Mouse (Mus musculus): Measurements from ENCODE around the gene Rap1a.

Gene Rap1a

DNA sequence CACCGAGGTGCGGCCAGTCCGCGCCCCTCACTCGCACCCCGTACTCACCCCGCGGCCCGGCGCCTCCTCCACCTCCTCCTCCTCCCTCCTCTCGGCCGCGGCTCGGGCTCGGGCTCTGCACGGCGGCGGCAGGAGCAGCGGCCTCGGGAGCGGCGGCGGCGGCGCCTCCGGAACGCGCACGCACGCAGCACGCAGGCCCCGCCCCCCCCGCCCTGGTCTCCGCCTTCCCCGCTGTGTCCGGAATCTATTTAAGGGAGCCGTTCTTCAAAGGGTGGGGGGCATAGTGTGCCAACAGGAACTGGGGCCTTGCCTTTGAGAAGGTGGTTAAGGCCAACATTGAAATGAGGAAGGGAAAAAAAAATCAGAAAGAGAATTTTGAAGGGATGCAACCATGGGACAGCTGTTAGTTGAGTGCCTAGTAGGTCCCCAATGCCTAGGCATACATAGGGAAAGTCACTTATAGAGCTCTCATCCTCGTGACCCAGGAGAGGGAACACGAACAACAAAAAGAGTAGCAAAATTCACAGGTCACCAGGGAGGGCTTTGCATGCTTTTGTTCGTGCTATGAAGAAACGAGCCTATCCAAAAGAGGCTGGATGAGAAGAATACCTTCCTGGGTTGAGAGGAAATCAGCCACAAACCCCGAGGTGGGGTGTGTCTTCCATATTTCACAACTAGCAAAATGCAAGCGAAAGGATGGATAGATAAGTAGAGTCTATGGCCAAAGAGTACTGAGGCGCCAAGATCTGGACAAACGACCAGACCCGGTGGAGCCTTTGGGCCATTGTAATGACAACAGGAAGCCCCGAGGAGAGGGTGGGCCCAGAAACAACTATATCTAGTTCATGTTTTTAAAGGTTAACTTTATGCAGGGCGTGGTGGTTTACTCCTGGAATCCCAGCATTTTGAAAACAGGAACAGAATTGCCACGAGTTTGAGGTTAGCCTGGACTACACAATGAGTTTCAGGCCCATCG is at the start of gene Rap1a:
Gene Rap1a, minus strand, starts transcription at position 146 of the 976 bp plus-strand sequence.
- DNase-seq (ENCODE audit: low read depth, low spot score), result peak; percentile 46

DNA sequence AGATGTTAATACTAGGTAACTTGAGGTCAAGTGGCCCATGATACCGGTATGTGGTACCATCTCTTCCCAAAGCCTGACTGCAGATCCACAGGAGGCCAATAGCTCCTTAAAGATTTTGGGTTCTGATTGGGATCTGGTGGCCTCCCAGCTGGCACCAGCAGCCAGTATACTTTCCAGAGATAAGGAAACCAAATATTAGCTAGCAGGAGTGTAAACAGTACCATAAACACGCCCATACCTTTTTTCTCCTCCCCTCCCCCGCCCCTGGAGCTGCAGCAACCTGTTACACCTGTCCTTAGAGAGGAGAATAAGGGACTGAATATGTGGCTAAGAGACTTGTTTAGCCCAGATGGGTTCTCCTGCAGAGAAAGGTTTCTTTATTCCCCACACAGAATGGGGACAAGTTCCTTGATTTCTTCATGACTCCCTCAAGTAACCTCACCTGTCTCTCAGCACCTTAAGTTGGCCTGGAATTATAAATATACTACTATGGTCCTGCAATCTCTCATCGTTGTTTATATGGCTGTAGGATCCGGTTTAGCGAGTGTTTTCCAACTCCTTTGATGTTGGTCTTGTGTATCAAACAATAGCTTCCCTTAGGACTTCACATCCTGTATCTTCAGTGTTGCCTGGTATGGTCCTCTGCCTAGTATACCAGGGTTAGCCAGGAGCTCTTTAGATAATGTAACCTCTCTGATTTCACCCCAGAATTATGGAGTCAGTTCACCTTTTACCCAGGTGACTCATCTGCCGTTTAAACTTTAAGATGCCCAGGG is 45.3 kb upstream of the Rap1a start:
- DNase-seq (ENCODE audit: low read depth, low spot score), result no peak

DNA sequence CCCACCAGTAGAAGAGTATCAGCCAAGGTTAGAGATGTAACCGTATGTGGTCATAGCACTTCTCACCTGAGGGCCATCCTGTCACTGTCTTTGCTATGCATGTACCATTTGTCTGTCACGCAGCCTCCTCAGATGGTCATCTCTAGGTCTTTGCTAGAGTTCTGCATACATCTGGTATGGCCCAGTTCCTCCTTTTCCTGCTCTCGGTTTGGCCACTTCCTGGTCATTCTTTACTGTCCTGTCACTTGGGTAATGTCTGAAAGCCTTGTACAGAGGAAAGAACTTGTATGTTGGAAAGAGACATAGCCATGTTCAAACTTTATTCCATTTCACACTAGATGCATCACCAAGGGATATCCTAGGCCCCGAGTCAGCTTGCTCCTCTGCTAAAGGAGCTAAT is 38.7 kb upstream of the Rap1a start:
- DNase-seq (ENCODE audit: low read depth, low spot score), result no peak

DNA sequence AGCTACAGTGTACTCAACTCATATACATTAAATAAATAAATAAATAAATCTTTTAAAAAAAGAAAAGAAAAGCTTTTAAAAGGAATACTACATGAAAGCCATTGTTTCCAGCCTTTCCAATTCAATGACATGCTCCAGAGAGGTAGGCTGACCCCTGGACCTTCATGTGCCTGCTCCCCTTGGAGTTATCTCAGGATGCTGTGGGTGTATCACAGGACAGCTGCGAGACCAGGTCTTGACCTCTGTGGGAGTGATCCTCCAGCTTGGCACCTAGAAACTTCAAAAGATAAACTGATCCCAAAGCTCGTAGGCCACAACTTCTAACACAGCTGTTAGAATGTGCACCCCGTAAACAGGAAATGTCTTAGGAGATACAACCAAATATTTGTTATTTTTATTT is 37.5 kb upstream of the Rap1a start:
- DNase-seq (ENCODE audit: low read depth, low spot score), result no peak

- no peak for DNase-seq (ENCODE audit: low read depth, low spot score)
These were observed 35.7 kb upstream of the Rap1a start for GRCm38 (mm10) chr3:105836883-105837282.

DNA sequence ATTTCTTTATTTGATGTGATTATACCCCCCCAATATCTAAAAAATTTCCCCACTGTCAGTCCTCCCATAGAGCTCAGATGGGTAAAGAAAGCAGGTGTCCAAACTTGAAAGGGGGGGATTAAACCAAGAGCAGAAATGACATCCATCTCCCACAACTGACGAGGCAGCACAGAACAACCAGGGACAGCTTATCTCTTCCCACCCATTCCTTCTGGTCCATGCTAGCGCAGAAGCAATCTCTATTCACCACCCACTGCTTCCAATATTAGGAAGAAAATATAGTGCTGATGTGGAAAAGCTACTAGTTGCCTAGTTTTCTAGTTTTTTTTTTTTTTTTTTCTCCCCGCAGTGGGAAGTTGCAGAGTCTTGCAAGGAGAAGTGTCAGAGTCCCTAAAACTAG is 34.7 kb upstream of the Rap1a start:
- DNase-seq (ENCODE audit: low read depth, low spot score), result no peak

- DNase-seq (ENCODE audit: low read depth, low spot score), result no peak
These were observed 30.4 kb upstream of the Rap1a start for GRCm38 (mm10) chr3:105831584-105831983.

- DNase-seq (ENCODE audit: low read depth, low spot score), result no peak
These were observed 24.5 kb upstream of the Rap1a start for GRCm38 (mm10) chr3:105825501-105826161.

- DNase-seq (ENCODE audit: low read depth, low spot score), result no peak
These were observed 23.6 kb upstream of the Rap1a start for GRCm38 (mm10) chr3:105824704-105825103.

GRCm38 (mm10) chr3:105824103-105824502 is 23.0 kb upstream of the Rap1a start:
- no peak for DNase-seq (ENCODE audit: low read depth, low spot score)

DNA sequence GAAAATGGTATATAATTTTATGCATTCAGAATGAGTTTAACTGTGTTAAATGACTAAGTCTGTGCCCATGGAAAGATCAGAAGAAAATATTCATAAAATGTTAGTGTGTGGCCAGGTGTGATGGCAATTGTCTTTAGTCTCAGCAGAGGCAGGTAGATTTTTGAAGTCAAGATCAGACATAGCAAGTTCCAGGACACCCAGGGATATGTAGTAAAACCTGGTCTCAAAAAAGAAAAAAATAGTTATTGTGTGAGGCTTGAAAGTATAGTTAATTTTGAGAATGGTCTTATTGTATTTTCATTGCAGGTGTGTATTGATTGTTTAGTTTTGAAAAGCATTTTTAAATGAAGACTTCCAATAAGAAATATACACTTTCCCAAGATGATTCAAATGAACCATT is 22.5 kb upstream of the Rap1a start:
- no peak for DNase-seq (ENCODE audit: low read depth, low spot score)

- DNase-seq (ENCODE audit: low read depth, low spot score), result no peak
These were observed 20.4 kb upstream of the Rap1a start for GRCm38 (mm10) chr3:105821504-105821903.

- DNase-seq (ENCODE audit: low read depth, low spot score), result no peak
These were observed 19.1 kb upstream of the Rap1a start for GRCm38 (mm10) chr3:105820272-105820671.

DNA sequence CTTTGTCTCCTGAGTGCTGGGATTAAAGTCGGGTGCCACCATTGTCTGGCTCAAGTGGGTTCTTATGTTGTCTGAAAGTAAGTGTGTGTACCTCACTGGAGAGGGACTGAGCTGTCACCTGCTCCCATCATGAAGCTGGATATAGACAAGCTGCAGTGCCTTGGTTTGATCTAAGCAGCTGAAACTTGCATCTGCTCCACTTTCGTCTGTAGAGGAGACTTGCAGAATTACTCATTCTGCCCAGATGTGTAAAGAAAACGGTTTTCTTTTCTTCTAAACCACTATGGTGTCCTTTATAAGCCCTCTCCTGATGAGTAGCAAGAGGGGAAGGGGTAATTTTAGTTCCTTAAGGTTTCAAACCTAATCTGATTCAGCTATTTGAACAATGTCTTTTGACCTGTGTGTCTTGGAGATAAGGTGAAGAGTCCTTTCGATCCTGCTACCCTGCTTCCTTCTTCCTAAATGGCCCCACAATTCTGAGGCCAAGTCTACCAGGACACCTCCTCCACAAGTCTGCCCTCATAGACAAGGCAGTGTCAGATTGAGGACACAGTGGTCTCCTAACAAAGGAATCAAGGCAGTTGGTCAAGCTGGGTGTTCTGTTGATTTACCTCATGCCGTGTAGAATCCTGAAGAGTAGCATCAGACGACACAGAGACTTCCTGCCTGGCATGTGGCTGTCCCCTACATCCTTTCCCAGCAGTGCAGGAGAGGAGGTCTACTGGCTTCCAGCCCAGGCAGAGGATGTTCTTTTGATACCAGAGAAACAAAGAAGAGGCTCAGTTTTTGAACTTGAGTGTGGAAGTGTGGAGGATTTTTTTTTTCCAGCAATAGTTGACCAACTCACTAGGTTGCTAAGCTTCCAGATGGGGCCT is 17.2 kb upstream of the Rap1a start:
- no peak for DNase-seq (ENCODE audit: low read depth, low spot score)

DNA sequence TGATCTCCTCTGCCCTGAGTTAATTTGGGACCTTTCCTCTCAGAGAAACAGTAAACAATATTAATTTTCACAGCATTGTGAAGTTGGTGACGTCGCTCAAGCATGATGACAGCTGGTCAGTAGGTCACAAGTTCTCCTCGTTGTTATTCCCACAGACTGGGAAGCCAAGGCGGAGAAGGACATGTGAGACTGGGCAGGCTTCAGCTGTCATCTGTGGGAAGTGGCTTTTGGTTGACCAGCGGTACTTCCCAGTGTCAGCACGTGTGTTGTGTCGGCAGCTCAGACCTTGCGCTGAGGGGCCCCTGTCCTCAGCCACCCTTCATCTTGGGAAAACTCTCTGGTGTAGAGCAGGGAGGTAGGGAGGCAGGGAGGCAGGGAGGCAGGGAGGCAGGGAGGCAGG is 15.0 kb upstream of the Rap1a start:
- DNase-seq (ENCODE audit: low read depth, low spot score), result no peak

GRCm38 (mm10) chr3:105815236-105815904 is 14.2 kb upstream of the Rap1a start:
- no peak for DNase-seq (ENCODE audit: low read depth, low spot score)

DNA sequence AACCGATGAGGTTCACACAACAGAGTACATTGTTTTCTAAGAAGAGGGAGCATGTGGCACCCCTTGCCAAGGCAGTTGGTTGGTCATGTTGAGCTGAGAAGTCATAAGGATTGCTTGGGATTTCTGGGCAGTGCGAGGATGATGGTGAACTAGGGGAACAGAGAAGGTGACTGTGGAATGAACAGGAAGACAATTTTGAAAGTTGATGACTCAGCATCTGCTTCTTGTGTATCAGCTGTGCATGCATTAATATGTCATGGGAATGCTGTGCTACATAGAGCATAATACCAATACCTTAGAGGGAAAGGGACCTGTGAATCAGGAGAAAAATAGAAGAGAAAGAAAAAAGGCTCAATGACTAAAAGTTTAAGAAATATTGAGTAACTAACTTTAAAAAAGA is 10.0 kb upstream of the Rap1a start:
- no peak for DNase-seq (ENCODE audit: low read depth, low spot score)

GRCm38 (mm10) chr3:105808179-105809037 is 7.3 kb upstream of the Rap1a start:
- DNase-seq (ENCODE audit: low read depth, low spot score), result no peak

DNA sequence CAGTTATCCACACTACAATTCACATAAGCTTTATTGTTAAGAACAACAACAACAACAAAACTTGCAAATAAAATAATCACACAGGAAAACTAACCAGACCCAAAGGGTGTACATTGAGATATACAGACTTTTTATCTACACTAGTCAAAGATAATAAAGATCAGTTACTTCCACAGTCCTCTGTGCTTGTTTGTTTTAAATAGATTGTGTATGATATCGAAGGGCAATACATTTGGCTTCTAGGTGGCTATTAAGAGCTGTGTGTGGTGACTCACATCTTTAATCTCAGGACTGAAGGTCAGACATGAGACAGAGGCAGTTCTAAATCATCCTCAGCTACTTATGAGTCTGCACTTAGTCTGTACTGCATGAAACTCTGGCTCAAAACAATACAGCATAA is 6.5 kb upstream of the Rap1a start:
- DNase-seq (ENCODE audit: low read depth, low spot score), result no peak
